Mouse (Mus musculus) MEL (cell line): Measurements from ENCODE around the gene Plcb3. TPM values are rescaled to one million over a fixed set of nuclear protein-coding genes. Genes with fewer than 3 reads are reported as not detected.

Source experiments
- DNase-seq: peaks from one replicate; pipeline ENCODE4 v3.0.0; 2011; ENCODE audit warnings: low read depth, low spot score
- H3K27ac ChIP-seq: 2 replicates; pipeline ENCODE4 v1.5.1; 2012; ENCODE audit warnings: low read depth, mild to moderate bottlenecking, control low read depth, low read length, moderate library complexity; ENCODE audit not compliant: control insufficient read depth
- H3K27me3 ChIP-seq, 2 experiments: fragments of 150-350 bp in 1 of 2; sonication (generic) in 1 of 2; 2 replicates each; pipeline ENCODE4 v1.6.1; 2012; ENCODE audit warnings: low read length in 2 of 2, mild to moderate bottlenecking in 2 of 2, improper control_type of control experiment in 1 of 2, moderate library complexity in 1 of 2; ENCODE audit not compliant: insufficient read depth in 2 of 2, control insufficient read depth in 1 of 2
- H3K36me3 ChIP-seq, 2 experiments: 2 replicates each; pipeline ENCODE4 v1.6.1; 2012 to 2014; ENCODE audit warnings: low read length in 2 of 2, improper control_type of control experiment in 1 of 2, inconsistent platforms in 1 of 2, mild to moderate bottlenecking in 1 of 2; ENCODE audit not compliant: insufficient read depth in 2 of 2, control insufficient read depth in 1 of 2
- H3K4me1 ChIP-seq, 2 experiments: fragments of 150-350 bp in 1 of 2; sonication (generic) in 1 of 2; 2 replicates each; pipeline ENCODE4 v1.6.1; 2012; ENCODE audit warnings: low read length in 2 of 2, improper control_type of control experiment in 1 of 2, mild to moderate bottlenecking in 1 of 2; ENCODE audit not compliant: insufficient read depth in 2 of 2, control insufficient read depth in 1 of 2
- H3K4me3 ChIP-seq, 2 experiments: fragments of 150-350 bp in 1 of 2; sonication (generic) in 1 of 2; 2 replicates each; pipeline ENCODE4 v1.5.1; 2012; ENCODE audit warnings: low read depth in 2 of 2, low read length in 2 of 2, mild to moderate bottlenecking in 2 of 2, moderate library complexity in 2 of 2, control low read depth in 1 of 2, improper control_type of control experiment in 1 of 2; ENCODE audit not compliant: control insufficient read depth in 1 of 2, insufficient read depth in 1 of 2
- H3K79me2 ChIP-seq: 2 replicates; pipeline ENCODE4 v1.6.1; 2012; ENCODE audit warnings: mild to moderate bottlenecking, low read length, moderate library complexity; ENCODE audit not compliant: control insufficient read depth, poor library complexity, insufficient read depth
- H3K9ac ChIP-seq: 2 replicates; pipeline ENCODE4 v1.6.1; 2012; ENCODE audit warnings: low read depth, mild to moderate bottlenecking, control low read depth, low read length, moderate library complexity; ENCODE audit not compliant: control insufficient read depth, poor library complexity, severe bottlenecking
- H3K9me3 ChIP-seq: fragments of 150-350 bp; sonication (generic); replicated peaks from 2 replicates; pipeline ENCODE4 v1.6.1; 2012; ENCODE audit warnings: mild to moderate bottlenecking, low read length, improper control_type of control experiment, moderate library complexity; ENCODE audit not compliant: insufficient read depth
- CTCF ChIP-seq, 3 experiments: IDR thresholded peaks in 2 of 3; conservative IDR thresholded peaks in 1 of 3; 2 replicates each; pipeline ENCODE4 v1.5.1; 2011 to 2012; ENCODE audit warnings: low read length in 3 of 3, low read depth in 2 of 3, mild to moderate bottlenecking in 2 of 3, improper control_type of control experiment in 1 of 3, inconsistent platforms in 1 of 3, mixed read lengths in 1 of 3, moderate library complexity in 1 of 3; ENCODE audit not compliant: control insufficient read depth in 1 of 3, insufficient read depth in 1 of 3, poor library complexity in 1 of 3, severe bottlenecking in 1 of 3
- ELF1 ChIP-seq: IDR thresholded peaks from 2 replicates; pipeline ENCODE4 v1.6.1; 2014; ENCODE audit warnings: low read depth, mild to moderate bottlenecking, inconsistent platforms, low read length, improper control_type of control experiment, moderate library complexity
- ETS1 ChIP-seq: IDR thresholded peaks from 2 replicates; pipeline ENCODE4 v1.6.1; 2012; ENCODE audit warnings: low read depth, mild to moderate bottlenecking, inconsistent platforms, low read length, improper control_type of control experiment, moderate library complexity
- GABPA ChIP-seq: IDR thresholded peaks from 2 replicates; pipeline ENCODE4 v1.6.1; 2012; ENCODE audit warnings: low read depth, mild to moderate bottlenecking, inconsistent platforms, low read length, improper control_type of control experiment, moderate library complexity
- GATA1 ChIP-seq: IDR thresholded peaks from 2 replicates; pipeline ENCODE4 v1.6.1; 2011; ENCODE audit warnings: low read depth, low read length, improper control_type of control experiment
- JUND ChIP-seq: IDR thresholded peaks from 2 replicates; pipeline ENCODE4 v1.6.1; 2011; ENCODE audit warnings: low read depth, mild to moderate bottlenecking, improper control_type of control experiment, low read length
- MEF2A ChIP-seq: IDR thresholded peaks from 2 replicates; pipeline ENCODE4 v1.6.1; 2014; ENCODE audit warnings: low read depth, mild to moderate bottlenecking, inconsistent platforms, low read length, improper control_type of control experiment; ENCODE audit not compliant: poor library complexity, insufficient replicate concordance, severe bottlenecking; ENCODE audit errors: extremely low read depth
- MXI1 ChIP-seq: IDR thresholded peaks from 2 replicates; pipeline ENCODE4 v1.6.1; 2011; ENCODE audit warnings: mild to moderate bottlenecking, low read depth, low read length, improper control_type of control experiment
- MYC ChIP-seq: IDR thresholded peaks from 2 replicates; pipeline ENCODE4 v1.6.1; 2011; ENCODE audit warnings: low read depth, mild to moderate bottlenecking, low read length, improper control_type of control experiment, moderate library complexity
- POLR2AphosphoS2 ChIP-seq: IDR thresholded peaks from 2 replicates; pipeline ENCODE4 v1.6.1; 2011; ENCODE audit warnings: low read length, improper control_type of control experiment
- SIN3A ChIP-seq: IDR thresholded peaks from 2 replicates; pipeline ENCODE4 v1.6.1; 2012; ENCODE audit warnings: low read length, improper control_type of control experiment, inconsistent platforms
- TAL1 ChIP-seq: IDR thresholded peaks from 2 replicates; pipeline ENCODE4 v1.6.1; 2012; ENCODE audit warnings: mild to moderate bottlenecking, inconsistent platforms, low read length, moderate library complexity, mixed read lengths
- TBP ChIP-seq: IDR thresholded peaks from 2 replicates; pipeline ENCODE4 v1.8.0; 2011; ENCODE audit warnings: low read depth, low read length, improper control_type of control experiment
- ZKSCAN1 ChIP-seq: IDR thresholded peaks from 2 replicates; pipeline ENCODE4 v1.6.1; 2012; ENCODE audit warnings: low read depth, mild to moderate bottlenecking, inconsistent platforms, low read length, improper control_type of control experiment, moderate library complexity
- polyA plus RNA-seq, 2 experiments: library from polyadenylated mRNA; stranded (reverse) in 1 of 2; unstranded in 1 of 2; fragments of >175 nt in 1 of 2; fragments of >200 nt in 1 of 2; gene quantifications; 2 replicates each; pipeline versions ENCODE4 v1.2.1 to v1.2.4; 2012; ENCODE audit warnings: low replicate concordance in 2 of 2, low read depth in 1 of 2; ENCODE audit not compliant: insufficient read length in 2 of 2, insufficient read depth in 1 of 2, missing spikeins in 1 of 2
- total RNA-seq: library from RNA; depleted of rRNA; stranded (reverse); fragments of 300-350 nt; gene quantifications from 2 replicates; pipeline ENCODE4 v1.2.3, GENCODE M21; 2012

Gene Plcb3
- total and polyA plus RNA-seq, 3 experiments = 12.6 to 30.8 TPM; not detected in 1

DNA sequence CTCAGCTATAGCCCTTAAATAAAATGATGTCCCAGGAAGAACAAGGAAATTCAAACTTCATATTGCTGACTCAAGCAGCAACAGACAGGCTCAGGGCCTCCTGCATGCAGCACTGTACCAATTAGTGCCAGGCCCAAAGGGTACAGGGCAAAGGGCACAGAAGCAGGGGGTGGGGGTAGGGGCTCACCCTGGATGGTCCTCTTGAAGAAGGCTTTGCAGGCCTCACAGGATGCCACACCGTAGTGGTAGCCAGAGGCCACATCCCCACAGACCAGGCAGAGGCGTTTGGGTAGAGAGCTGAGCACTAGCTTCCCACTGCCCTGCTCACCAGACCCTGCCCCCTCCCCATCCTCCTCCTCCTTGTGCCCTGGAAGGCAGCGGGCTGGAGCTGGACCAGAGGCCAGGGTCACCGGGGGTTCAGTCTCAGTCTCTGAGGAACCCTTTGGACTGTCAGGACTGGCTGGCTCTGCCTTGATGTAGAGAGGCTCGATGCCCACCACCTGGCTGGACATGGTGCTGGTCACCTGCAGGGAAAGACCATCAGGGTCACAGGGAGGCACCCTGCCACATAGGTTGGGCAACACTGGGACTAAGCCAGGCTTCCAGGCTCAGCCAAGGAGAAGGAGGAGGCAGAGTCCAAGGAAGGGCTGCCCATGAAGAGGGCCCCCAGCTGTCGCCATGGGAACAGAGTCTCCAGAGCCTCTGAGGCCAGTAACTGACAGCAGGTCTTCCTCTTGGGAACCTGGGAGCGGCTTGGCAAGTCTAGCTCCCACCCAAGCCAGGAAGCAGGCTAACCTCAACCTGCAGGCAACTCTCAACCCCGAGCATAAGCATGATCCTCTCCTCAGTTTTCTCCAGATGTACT, 56.2 kb downstream of the Plcb3 start:
- H3K4me1 ChIP-seq = peaks cover 0 to 10% of the 10 kb centered on the region in 2 experiments; a peak in 2 of 4 replicates
- H3K27ac ChIP-seq = no peak overlapping the region
- no peaks in the 10 kb centered on the region for H3K27me3 ChIP-seq
- DNase-seq = no peak
- no peak for TF ChIP-seq MXI1
- H3K36me3 ChIP-seq = peaks cover 0 to 5% of the 10 kb centered on the region in 2 experiments; a peak in 2 of 4 replicates
- H3K9me3 ChIP-seq = no peaks in the 10 kb centered on the region
- peak overlapping the region; percentile 37; the same call in 1 of the 2 replicates for H3K9ac ChIP-seq
- H3K4me3 ChIP-seq = peak overlapping the region in 1 of 2 experiments; percentile 85; a peak in 2 of 4 replicates
- H3K79me2 ChIP-seq = peaks cover 15% of the 10 kb centered on the region

GRCm38 (mm10) chr19:6919431-6919830, 56.8 kb downstream of the Plcb3 start:
- Histone ChIP-seq H3K79me2 (peaks cover 15% of the 10 kb centered on the region), H3K4me1 (peaks cover 0 to 10% of the 10 kb centered on the region in 2 experiments; a peak in 2 of 4 replicates), H3K27ac (no peak overlapping the region), H3K4me3 (no peak overlapping the region), H3K9me3 (no peaks in the 10 kb centered on the region), H3K9ac (no peak overlapping the region), H3K36me3 (peaks cover 0 to 5% of the 10 kb centered on the region in 2 experiments; a peak in 2 of 4 replicates), H3K27me3 (no peaks in the 10 kb centered on the region)
- DNase-seq = no peak
- TF ChIP-seq TBP (no peak), POLR2AphosphoS2 (no peak), TAL1 (no peak), MYC (no peak), JUND (no peak), MEF2A (no peak), ELF1 (no peak), MXI1 (no peak), ETS1 (no peak), ZKSCAN1 (no peak), CTCF (IDR thresholded peaks at IDR 0.05 in 2 of 3, conservative IDR thresholded peaks at IDR 0.05 in 1 of 3; ENCODE audit: control insufficient read depth in 1 of 3, insufficient read depth in 1 of 3, low read depth in 2 of 3, low read length in 3 of 3, poor library complexity in 1 of 3, severe bottlenecking in 1 of 3) (no peak), SIN3A (no peak), GABPA (no peak), GATA1 (no peak)
